Mouse (Mus musculus): ENCODE results near the gene Spg20.

GRCm38 (mm10) chr3:55096655-55097005, 15.3 kb upstream of the Spg20 start:
- no peak for TF ChIP-seq CTCF (IDR thresholded peaks at IDR 0.05; ENCODE audit: low read depth)
- TF ChIP-seq EP300 (IDR thresholded peaks at IDR 0.05; ENCODE audit: low read depth) = no peak

Measured in liver, embryonic 14.5 days (tissue).